Mouse (Mus musculus): Measurements from ENCODE around the gene Gm10643.

The Gm10643 gene

GRCm38 (mm10) chr8:84065037-84065436 is at the start of gene Gm10643:
Gm10643 (minus strand) TSS chr8:84065137.
- DNase-seq: no peak

GRCm38 (mm10) chr8:84106216-84107040 is 41.5 kb upstream of the Gm10643 start:
- DNase-seq: no peak

- no peak for DNase-seq
Observed at GRCm38 (mm10) chr8:84105676-84106075, 40.7 kb upstream of the Gm10643 start.

GRCm38 (mm10) chr8:84104697-84105609 is 40.0 kb upstream of the Gm10643 start, which contains the start of gene Dcaf15:
Dcaf15 (minus strand) TSS chr8:84104768.
- DNase-seq: peak; percentile 98

GRCm38 (mm10) chr8:84104221-84104620 is 39.3 kb upstream of the Gm10643 start:
- DNase-seq: peak; percentile 73

GRCm38 (mm10) chr8:84103601-84104000 is 38.7 kb upstream of the Gm10643 start:
- DNase-seq: no peak

- no peak for DNase-seq
Observed at GRCm38 (mm10) chr8:84101476-84102270, 36.7 kb upstream of the Gm10643 start.

GRCm38 (mm10) chr8:84098376-84098775 is 33.4 kb upstream of the Gm10643 start:
- no peak for DNase-seq

GRCm38 (mm10) chr8:84096061-84096460 is 31.1 kb upstream of the Gm10643 start:
- DNase-seq: no peak

GRCm38 (mm10) chr8:84090585-84090984 is 25.6 kb upstream of the Gm10643 start:
- DNase-seq: no peak

- no peak for DNase-seq
Observed at GRCm38 (mm10) chr8:84089277-84089676, 24.3 kb upstream of the Gm10643 start.

GRCm38 (mm10) chr8:84087821-84088220 is 22.9 kb upstream of the Gm10643 start:
- DNase-seq: no peak

- DNase-seq: no peak
Observed at GRCm38 (mm10) chr8:84087156-84087555, 22.2 kb upstream of the Gm10643 start.

GRCm38 (mm10) chr8:84084341-84085115 is 19.6 kb upstream of the Gm10643 start:
- DNase-seq: no peak

- DNase-seq: no peak
Observed at GRCm38 (mm10) chr8:84083829-84084241, 18.9 kb upstream of the Gm10643 start.

GRCm38 (mm10) chr8:84079206-84079605 is 14.3 kb upstream of the Gm10643 start:
- DNase-seq: no peak

GRCm38 (mm10) chr8:84076849-84077248 is 11.9 kb upstream of the Gm10643 start:
- DNase-seq: no peak

- no peak for DNase-seq
Observed at GRCm38 (mm10) chr8:84076412-84076811, 11.5 kb upstream of the Gm10643 start.

GRCm38 (mm10) chr8:84073230-84073976 is 8.5 kb upstream of the Gm10643 start:
- DNase-seq: no peak

GRCm38 (mm10) chr8:84072321-84072720 is 7.4 kb upstream of the Gm10643 start:
- DNase-seq: no peak

- DNase-seq: no peak
Observed at GRCm38 (mm10) chr8:84071921-84072320, 7.0 kb upstream of the Gm10643 start.
